Mouse (Mus musculus) liver, postnatal 0 days (tissue): Measurements from ENCODE around the gene Ctnnd1.

ENCODE experiments used
- CTCF ChIP-seq: sonication (generic); IDR thresholded peaks from 2 replicates; pipeline ENCODE4 v1.5.1; 2016; ENCODE audit warnings: antibody characterized with exemption, low read depth
- EP300 ChIP-seq: IDR thresholded peaks from 2 replicates; pipeline ENCODE4 v1.6.1; 2016; ENCODE audit warnings: antibody characterized with exemption, low read depth, mild to moderate bottlenecking

GRCm38 (mm10) chr2:84688080-84688844 lies 37.7 kb upstream of the Ctnnd1 start:
- no peak for TF ChIP-seq CTCF
- TF ChIP-seq EP300, result 0 out of 2 replicates have a peak, but pooled peaks have one; percentile 29
